In the genomic region with DNA sequence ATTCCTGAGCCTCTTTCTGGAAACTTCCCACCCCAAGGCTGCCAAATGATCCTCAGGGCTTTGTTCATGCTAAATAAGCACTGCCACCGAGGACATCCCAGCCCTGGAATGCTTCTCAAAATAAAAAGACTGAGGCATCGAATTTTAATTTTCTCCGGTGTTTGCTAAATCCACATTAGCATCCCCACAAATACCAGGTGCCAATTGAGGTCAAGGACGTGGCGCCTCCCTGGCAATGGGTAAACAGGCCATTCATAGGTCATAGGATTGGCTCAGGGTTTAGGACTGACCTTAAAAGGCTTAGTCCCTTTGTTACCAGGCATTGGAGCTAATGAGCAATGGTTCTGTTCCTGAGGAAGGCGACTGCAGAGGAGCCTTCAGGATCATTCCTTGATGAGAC, we compare ENCODE assay signal across 19 mouse cellular contexts.
DNase-seq lines count a peak whose midpoint lies in the region; ATAC-seq and TF ChIP-seq lines count a peak whose summit lies in the region.
"Had no signal": no experiment of that assay in that cellular context is flagged by ENCODE, and none has a peak within 500 bp of the region (broad histone marks: within the 10 kb centered on the region; RNA-seq: fewer than 3 reads in every experiment).

No protein-coding gene starts in this region.

- DNase-seq in adrenal gland, postnatal 14 days = peak; percentile 24
- DNase-seq in adrenal gland, postnatal 25 days = no peak
- no peak for DNase-seq in layer of hippocampus, adult 2 months (ENCODE audit: low spot score in 2 of 2)
- DNase-seq in layer of hippocampus, adult 11-12 months (ENCODE audit: low spot score) = no peak
- DNase-seq in R1 (ENCODE audit: low read depth, low spot score) = peak; percentile 27
- DNase-seq: cerebellum, adult 18-20 months; cerebellum, adult 9-11 months; cerebellum, postnatal 36 days; forebrain, postnatal 0 days; gastrocnemius, postnatal 36 days; heart, adult 11 months; heart, postnatal 14 days had no signal

- peaks cover 7% of the 10 kb centered on the region for H3K36me3 ChIP-seq in heart, embryonic 13.5 days
- peaks cover 7% of the 10 kb centered on the region; the same call in 1 of the 2 replicates for H3K36me3 ChIP-seq in heart, embryonic 12.5 days
- H3K36me3 ChIP-seq: embryonic facial prominence, embryonic 13.5 days; forebrain, embryonic 12.5 days had no signal

- no peak for ATAC-seq in heart, embryonic 13.5 days (ENCODE audit: extremely low read depth, insufficient number of reproducible peaks, low FRiP score, low TSS enrichment)
- ATAC-seq in heart, embryonic 12.5 days (ENCODE audit: insufficient number of reproducible peaks, low FRiP score) = no peak
- ATAC-seq: forebrain, postnatal 0 days; hindbrain, postnatal 0 days had no signal

- TF ChIP-seq CTCF in layer of hippocampus, adult 2 months (conservative IDR thresholded peaks at IDR 0.05) = no peak

- 81% methylated on average over 6 of the region's 6 CpGs for WGBS in heart, embryonic 13.5 days
- 86% methylated on average over 6 of the region's 6 CpGs for WGBS in heart, embryonic 12.5 days

- H3K4me1 ChIP-seq in heart, embryonic 13.5 days = peaks cover 15% of the 10 kb centered on the region
- peaks cover 22% of the 10 kb centered on the region for H3K4me1 ChIP-seq in heart, embryonic 12.5 days (replicated peaks)
- H3K4me1 ChIP-seq: embryonic facial prominence, embryonic 13.5 days; hindbrain, embryonic 13.5 days had no signal

- no peaks in the 10 kb centered on the region for H3K9me3 ChIP-seq in heart, embryonic 13.5 days
- H3K9me3 ChIP-seq in heart, embryonic 12.5 days (replicated peaks) = no peaks in the 10 kb centered on the region
- H3K9me3 ChIP-seq: embryonic facial prominence, embryonic 13.5 days; forebrain, embryonic 12.5 days; hindbrain, embryonic 13.5 days had no signal

- H3K4me3 ChIP-seq in heart, embryonic 13.5 days = no peak overlapping the region
- no peak overlapping the region for H3K4me3 ChIP-seq in heart, embryonic 12.5 days
- H3K4me3 ChIP-seq in layer of hippocampus, adult 2 months = no peak overlapping the region
- H3K4me3 ChIP-seq: embryonic facial prominence, embryonic 13.5 days; forebrain, embryonic 12.5 days; hindbrain, embryonic 13.5 days had no signal

- H3K27ac ChIP-seq in heart, embryonic 13.5 days (replicated peaks) = peak overlapping the region; percentile 20; the same call in 1 of the 2 replicates
- no peak overlapping the region for H3K27ac ChIP-seq in heart, embryonic 12.5 days (ENCODE audit: poor library complexity, severe bottlenecking)
- peak overlapping the region; percentile 48; the same call in 1 of the 2 replicates for H3K27ac ChIP-seq in layer of hippocampus, adult 2 months
- H3K27ac ChIP-seq: embryonic facial prominence, embryonic 13.5 days; forebrain, embryonic 12.5 days; hindbrain, embryonic 13.5 days; hindbrain, postnatal 0 days had no signal

- no peaks in the 10 kb centered on the region for H3K27me3 ChIP-seq in heart, embryonic 13.5 days (replicated peaks)
- no peaks in the 10 kb centered on the region for H3K27me3 ChIP-seq in heart, embryonic 12.5 days (replicated peaks)
- H3K27me3 ChIP-seq: CH12.LX; embryonic facial prominence, embryonic 13.5 days; forebrain, embryonic 12.5 days; hindbrain, embryonic 13.5 days had no signal

- no peak overlapping the region for H3K9ac ChIP-seq in heart, embryonic 13.5 days
- H3K9ac ChIP-seq in heart, embryonic 12.5 days = no peak overlapping the region
- H3K9ac ChIP-seq: embryonic facial prominence, embryonic 13.5 days; forebrain, embryonic 12.5 days; forebrain, postnatal 0 days; hindbrain, embryonic 13.5 days had no signal

- H3K4me2 ChIP-seq in heart, embryonic 13.5 days = no peak overlapping the region
- no peak overlapping the region for H3K4me2 ChIP-seq in heart, embryonic 12.5 days
- H3K4me2 ChIP-seq: embryonic facial prominence, embryonic 13.5 days; forebrain, embryonic 12.5 days; hindbrain, embryonic 13.5 days had no signal

Comparison
In these comparisons a context has a peak if more than half of its experiments do, and no peak if none do; other contexts are left out.
1. DNase-seq: peak in adrenal gland, postnatal 14 days (single experiment) and R1 (single experiment); none in adrenal gland, postnatal 25 days (single experiment), layer of hippocampus, adult 2 months (0 of 2) and layer of hippocampus, adult 11-12 months (single experiment).